Mouse (Mus musculus): Measurements from ENCODE around the gene Cabin1. TPM values are rescaled to one million over a fixed set of nuclear protein-coding genes. Genes with fewer than 3 reads are reported as not detected.

Gene Cabin1
- polyA plus RNA-seq, 2 experiments: 11.2 to 13.7 TPM

GRCm38 (mm10) chr10:75714795-75715194 is 49.3 kb downstream of the Cabin1 start:
- no peaks in the 10 kb centered on the region for H3K9me3 ChIP-seq (ENCODE audit: control insufficient read depth, low read length)
- H3K4me3 ChIP-seq (ENCODE audit: insufficient read depth in 1 of 2, low read depth in 2 of 2, low read length in 2 of 2): no peak overlapping the region
- TF ChIP-seq EP300 (IDR thresholded peaks at IDR 0.05; ENCODE audit: low read depth) (no peak), CTCF (IDR thresholded peaks at IDR 0.05; ENCODE audit: low read depth) (no peak)
- no peak overlapping the region for H3K4me2 ChIP-seq (ENCODE audit: low read depth)
- 75% methylated on average over 3 of the region's 3 CpGs for WGBS (ENCODE audit: insufficient replicate concordance)
- no peaks in the 10 kb centered on the region for H3K4me1 ChIP-seq (replicated peaks; ENCODE audit: control insufficient read depth in 2 of 2, insufficient read depth in 2 of 2, low read length in 1 of 2)
- no peak for DNase-seq (ENCODE audit: low read depth in 3 of 3, low spot score in 3 of 3)
- no peak for ATAC-seq (ENCODE audit: insufficient read depth)
- no peak overlapping the region for H3K9ac ChIP-seq (replicated peaks)
- H3K27ac ChIP-seq: no peak overlapping the region
- peaks cover 52% of the 10 kb centered on the region for H3K36me3 ChIP-seq (replicated peaks; ENCODE audit: control insufficient read depth, insufficient read depth, low read depth)
- H3K27me3 ChIP-seq (ENCODE audit: control insufficient read depth, insufficient read depth, low read length): no peaks in the 10 kb centered on the region

DNA sequence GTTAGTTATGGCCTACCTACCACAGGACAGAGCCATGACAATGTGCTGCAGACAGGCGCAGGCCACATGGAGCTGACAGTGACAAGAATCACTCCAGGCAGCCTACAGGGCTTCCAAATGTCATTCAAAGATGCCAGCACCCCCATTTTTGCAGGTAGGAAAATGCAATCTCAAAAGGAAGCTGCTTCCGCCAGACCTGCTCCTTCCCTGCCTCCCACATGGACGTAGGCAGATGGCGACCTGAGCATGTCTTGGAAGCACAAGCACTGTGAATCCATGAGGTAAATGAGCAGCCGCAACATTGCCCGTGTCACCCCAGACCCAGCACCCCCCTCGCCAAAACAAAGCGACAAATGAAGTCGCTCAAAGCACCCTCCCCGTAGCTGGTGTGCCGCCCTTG is 51.1 kb downstream of the Cabin1 start:
- no peaks in the 10 kb centered on the region for H3K27me3 ChIP-seq (ENCODE audit: control insufficient read depth, insufficient read depth, low read length)
- H3K4me2 ChIP-seq (ENCODE audit: low read depth): no peak overlapping the region
- no peaks in the 10 kb centered on the region for H3K9me3 ChIP-seq (ENCODE audit: control insufficient read depth, low read length)
- H3K4me3 ChIP-seq (ENCODE audit: insufficient read depth in 1 of 2, low read depth in 2 of 2, low read length in 2 of 2): no peak overlapping the region
- ATAC-seq (ENCODE audit: insufficient read depth) (no peak), DNase-seq (ENCODE audit: low read depth in 3 of 3, low spot score in 3 of 3) (no peak)
- peaks cover 54% of the 10 kb centered on the region for H3K36me3 ChIP-seq (replicated peaks; ENCODE audit: control insufficient read depth, insufficient read depth, low read depth)
- peaks cover 2 to 3% of the 10 kb centered on the region in 2 experiments; a peak in 3 of 4 replicates for H3K4me1 ChIP-seq (replicated peaks; ENCODE audit: control insufficient read depth in 2 of 2, insufficient read depth in 2 of 2, low read length in 1 of 2)
- H3K27ac ChIP-seq: no peak overlapping the region
- TF ChIP-seq EP300 (IDR thresholded peaks at IDR 0.05; ENCODE audit: low read depth): no peak
- 85% methylated on average over 11 of the region's 11 CpGs for WGBS (ENCODE audit: insufficient replicate concordance)
- H3K9ac ChIP-seq (replicated peaks): no peak overlapping the region

DNA sequence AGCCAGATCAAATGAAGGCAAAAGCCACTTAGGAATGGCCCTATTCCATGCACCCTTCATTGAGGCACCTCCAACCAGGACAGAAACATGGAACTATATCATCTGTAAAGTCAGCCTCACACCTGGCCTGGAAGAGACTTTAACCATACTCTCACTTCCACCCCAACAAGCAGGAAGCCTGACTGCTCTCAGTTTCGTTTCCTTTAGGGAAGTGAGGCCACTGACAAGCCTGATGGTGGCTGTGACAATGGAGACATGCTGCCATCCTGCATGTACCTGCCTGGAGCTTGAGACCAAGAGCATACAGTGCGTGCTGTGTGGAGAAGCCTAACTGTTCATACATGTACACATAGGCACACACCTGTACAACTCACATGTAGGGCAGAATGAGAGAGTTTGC is 53.9 kb downstream of the Cabin1 start:
- ATAC-seq (ENCODE audit: insufficient read depth): no peak
- TF ChIP-seq EP300 (IDR thresholded peaks at IDR 0.05; ENCODE audit: low read depth): no peak
- TF ChIP-seq CTCF (IDR thresholded peaks at IDR 0.05; ENCODE audit: low read depth): no peak
- H3K4me1 ChIP-seq (replicated peaks; ENCODE audit: control insufficient read depth in 2 of 2, insufficient read depth in 2 of 2, low read length in 1 of 2): peaks cover 28% of the 10 kb centered on the region in 2 experiments
- H3K36me3 ChIP-seq (replicated peaks; ENCODE audit: control insufficient read depth, insufficient read depth, low read depth): peaks cover 36% of the 10 kb centered on the region
- H3K9me3 ChIP-seq (ENCODE audit: control insufficient read depth, low read length): no peaks in the 10 kb centered on the region
- H3K9ac ChIP-seq (replicated peaks): no peak overlapping the region
- no peak for DNase-seq (ENCODE audit: low read depth in 3 of 3, low spot score in 3 of 3)
- H3K27ac ChIP-seq: no peak overlapping the region
- H3K4me2 ChIP-seq (ENCODE audit: low read depth): no peak overlapping the region
- no peaks in the 10 kb centered on the region for H3K27me3 ChIP-seq (ENCODE audit: control insufficient read depth, insufficient read depth, low read length)
- WGBS (ENCODE audit: insufficient replicate concordance): 72% methylated on average over 2 of the region's 2 CpGs
- no peak overlapping the region for H3K4me3 ChIP-seq (ENCODE audit: insufficient read depth in 1 of 2, low read depth in 2 of 2, low read length in 2 of 2)

DNA sequence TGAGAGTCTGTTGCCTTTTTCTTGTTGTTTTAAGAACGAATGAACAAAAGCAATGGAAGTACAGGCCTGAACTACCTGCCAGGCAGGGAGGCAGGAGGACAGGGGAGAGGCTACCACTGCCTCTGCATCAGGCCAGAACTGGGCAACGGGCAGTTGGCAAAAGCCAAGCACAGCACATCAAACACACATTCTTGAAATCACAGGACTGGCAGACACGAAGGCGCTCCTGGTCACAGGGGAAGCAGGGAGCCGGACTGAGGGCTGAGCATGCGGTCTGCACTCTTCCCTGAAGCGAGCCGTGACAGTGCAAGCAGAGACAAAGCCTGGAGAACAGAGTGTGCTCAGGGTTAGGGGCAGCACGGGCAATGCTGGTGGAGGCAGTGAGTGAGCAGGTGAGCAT is 54.9 kb downstream of the Cabin1 start:
- 84% methylated on average over 9 of the region's 9 CpGs for WGBS (ENCODE audit: insufficient replicate concordance)
- H3K36me3 ChIP-seq (replicated peaks; ENCODE audit: control insufficient read depth, insufficient read depth, low read depth): peaks cover 33% of the 10 kb centered on the region
- ATAC-seq (ENCODE audit: insufficient read depth) (no peak), DNase-seq (ENCODE audit: low read depth in 3 of 3, low spot score in 3 of 3) (no peak)
- no peak overlapping the region for H3K9ac ChIP-seq (replicated peaks)
- no peak overlapping the region for H3K4me3 ChIP-seq (ENCODE audit: insufficient read depth in 1 of 2, low read depth in 2 of 2, low read length in 2 of 2)
- H3K9me3 ChIP-seq (ENCODE audit: control insufficient read depth, low read length): no peaks in the 10 kb centered on the region
- peaks cover 37 to 38% of the 10 kb centered on the region in 2 experiments for H3K4me1 ChIP-seq (replicated peaks; ENCODE audit: control insufficient read depth in 2 of 2, insufficient read depth in 2 of 2, low read length in 1 of 2)
- TF ChIP-seq EP300 (IDR thresholded peaks at IDR 0.05; ENCODE audit: low read depth): no peak
- TF ChIP-seq CTCF (IDR thresholded peaks at IDR 0.05; ENCODE audit: low read depth): no peak
- H3K27ac ChIP-seq: no peak overlapping the region
- no peak overlapping the region for H3K4me2 ChIP-seq (ENCODE audit: low read depth)
- no peaks in the 10 kb centered on the region for H3K27me3 ChIP-seq (ENCODE audit: control insufficient read depth, insufficient read depth, low read length)

DNA sequence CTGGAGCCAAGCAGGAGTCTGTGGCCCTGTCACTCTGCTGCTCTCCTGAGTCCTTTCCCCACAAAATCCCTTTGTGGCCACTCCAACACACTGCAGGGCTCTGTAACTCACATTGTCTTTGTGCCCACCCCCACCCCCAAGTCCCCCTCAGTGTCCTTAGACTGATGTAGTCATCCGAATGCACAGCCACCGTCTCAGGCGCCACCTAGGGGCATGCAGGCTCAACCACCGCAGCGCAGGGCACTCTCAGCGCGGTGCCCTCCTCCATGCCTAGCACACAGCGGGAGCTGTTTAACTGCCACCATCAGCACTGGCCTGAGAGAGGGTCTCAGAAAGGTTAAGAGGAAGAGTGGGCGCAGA is 55.5 kb downstream of the Cabin1 start:
- 69% methylated on average over 9 of the region's 9 CpGs for WGBS (ENCODE audit: insufficient replicate concordance)
- peaks cover 38% of the 10 kb centered on the region in 2 experiments for H3K4me1 ChIP-seq (replicated peaks; ENCODE audit: control insufficient read depth in 2 of 2, insufficient read depth in 2 of 2, low read length in 1 of 2)
- H3K4me2 ChIP-seq (ENCODE audit: low read depth): no peak overlapping the region
- no peak overlapping the region for H3K9ac ChIP-seq (replicated peaks)
- H3K27ac ChIP-seq: no peak overlapping the region
- no peak overlapping the region for H3K4me3 ChIP-seq (ENCODE audit: insufficient read depth in 1 of 2, low read depth in 2 of 2, low read length in 2 of 2)
- no peaks in the 10 kb centered on the region for H3K27me3 ChIP-seq (ENCODE audit: control insufficient read depth, insufficient read depth, low read length)
- TF ChIP-seq CTCF (IDR thresholded peaks at IDR 0.05; ENCODE audit: low read depth): peak; percentile 89
- no peak for TF ChIP-seq EP300 (IDR thresholded peaks at IDR 0.05; ENCODE audit: low read depth)
- H3K36me3 ChIP-seq (replicated peaks; ENCODE audit: control insufficient read depth, insufficient read depth, low read depth): peaks cover 32% of the 10 kb centered on the region
- ATAC-seq (ENCODE audit: insufficient read depth): no peak
- no peak for DNase-seq (ENCODE audit: low read depth in 3 of 3, low spot score in 3 of 3)
- H3K9me3 ChIP-seq (ENCODE audit: control insufficient read depth, low read length): no peaks in the 10 kb centered on the region
